Mouse (Mus musculus) layer of hippocampus, adult 8-10 months (tissue): Measurements from ENCODE around the gene Gzmd. TPM values are rescaled to one million over a fixed set of nuclear protein-coding genes. Genes with fewer than 3 reads are reported as not detected.
"Not testable (repeated sequence)": the region's sequence is repeated elsewhere in the genome, so short reads cannot be mapped to it uniquely, and the experiment has no call there.

ENCODE experiments used
- DNase-seq, 2 experiments: peaks; one replicate each; pipeline ENCODE4 v3.0.0; 2022; ENCODE audit warnings: low spot score in 2 of 2
- total RNA-seq, 4 experiments: library from RNA; stranded (reverse); gene quantifications; 2 replicates each; pipeline ENCODE4 v1.2.4; 2022

Gene Gzmd
- total RNA-seq = not detected

DNA sequence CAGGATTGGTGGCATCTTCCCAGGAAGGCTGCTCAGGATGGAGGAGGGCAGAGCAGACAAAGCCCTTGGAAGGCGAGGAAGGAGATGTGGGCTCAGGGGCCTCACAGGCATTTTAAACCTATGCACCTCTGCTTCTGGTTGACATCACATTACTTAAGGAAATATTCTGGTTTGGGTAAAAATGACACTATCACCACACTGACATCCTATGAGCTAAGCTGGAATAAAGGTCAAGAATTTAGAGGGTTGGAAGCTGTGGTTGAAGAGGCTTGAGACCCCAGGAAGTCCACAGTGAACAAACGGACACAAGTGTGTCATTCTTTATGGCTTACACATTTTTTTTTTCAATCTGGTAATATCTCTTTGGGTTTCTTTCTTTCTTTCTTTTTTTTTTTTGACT is at the start of gene Gzmd:
Gene Gzmd, minus strand, starts transcription at position 101 of the 400 bp plus-strand sequence.
- DNase-seq = not testable (repeated sequence)

DNA sequence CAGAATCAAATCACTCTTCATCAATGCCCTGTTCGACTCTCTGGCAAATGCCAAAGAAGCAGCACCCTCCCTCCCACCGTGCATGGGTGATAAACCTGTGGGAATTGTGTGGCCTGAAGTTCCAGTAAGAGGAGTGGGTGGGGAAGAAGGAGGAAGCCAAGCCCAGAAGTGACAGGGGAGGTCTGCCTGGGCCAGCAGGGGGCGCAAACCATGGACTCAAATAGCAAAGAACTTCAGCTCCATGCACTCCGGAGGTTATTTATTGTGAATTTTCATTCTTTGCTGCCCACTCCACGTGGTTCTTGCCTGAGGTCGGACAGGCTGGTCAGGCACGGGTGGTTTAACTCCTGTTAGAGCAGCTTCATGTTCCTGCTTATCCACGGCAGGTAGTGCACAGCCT is 45.2 kb upstream of the Gzmd start:
- DNase-seq = not testable (repeated sequence)

DNA sequence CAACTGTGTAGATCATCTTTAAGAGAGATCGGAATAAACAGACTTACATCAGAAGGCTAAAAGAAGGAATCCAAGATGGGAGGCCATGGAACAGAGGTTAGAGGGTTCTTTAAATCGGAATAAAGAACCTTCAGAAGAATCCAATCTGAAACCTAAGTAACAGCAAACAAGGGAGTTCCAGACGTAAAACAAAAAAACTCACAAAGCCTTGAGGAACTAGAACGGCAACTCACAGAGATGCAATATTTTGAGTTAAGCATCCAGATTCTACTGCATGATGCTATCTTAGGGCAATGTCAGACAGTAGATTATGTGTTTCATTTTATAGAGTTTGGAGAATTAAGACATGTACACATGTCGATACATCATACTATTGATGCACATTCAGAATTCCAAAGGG is 42.1 kb upstream of the Gzmd start, which contains the start of gene Gzmn:
Gene Gzmn, minus strand, starts transcription at position 101 of the 400 bp plus-strand sequence.
- DNase-seq = no peak

DNA sequence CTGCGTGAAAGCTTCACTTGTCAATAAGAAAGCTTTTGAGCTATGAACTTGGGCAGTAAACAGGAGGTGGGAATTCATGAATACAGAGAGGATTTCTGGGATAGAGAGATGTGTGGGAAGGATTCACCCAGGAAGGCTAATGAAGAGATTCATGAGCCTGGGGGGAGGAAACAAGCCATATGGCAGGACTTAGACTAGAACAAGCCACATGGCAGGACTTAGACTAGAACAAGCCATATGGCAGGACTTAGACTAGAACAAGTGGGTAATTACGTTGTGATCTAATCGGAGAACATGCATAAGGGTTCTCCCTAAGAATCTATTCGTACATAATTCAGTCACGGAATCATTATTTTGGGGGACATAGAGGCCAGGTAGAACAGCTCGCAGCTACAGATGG is 41.0 kb upstream of the Gzmd start:
- DNase-seq = peak; percentile 51 to 65

DNA sequence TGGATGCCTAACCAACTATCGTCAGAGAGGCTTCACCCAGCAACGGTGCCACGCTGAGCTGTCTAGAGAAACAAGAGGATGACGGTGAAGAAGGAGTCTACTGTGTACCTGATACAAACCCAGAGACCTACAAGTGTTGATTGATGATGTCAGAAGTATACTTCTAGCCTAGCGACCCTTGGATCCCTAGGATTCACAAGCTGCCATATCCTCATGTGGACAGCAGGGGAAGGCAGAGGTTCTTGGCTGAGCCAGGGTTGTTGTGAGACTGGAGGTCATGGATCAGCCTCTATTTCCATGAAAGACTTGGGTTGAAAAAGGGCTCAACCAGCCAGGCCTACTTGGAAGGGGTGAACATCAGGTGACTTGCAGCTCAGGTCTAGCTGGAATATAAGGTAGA is 40.3 kb upstream of the Gzmd start:
- DNase-seq = no peak

DNA sequence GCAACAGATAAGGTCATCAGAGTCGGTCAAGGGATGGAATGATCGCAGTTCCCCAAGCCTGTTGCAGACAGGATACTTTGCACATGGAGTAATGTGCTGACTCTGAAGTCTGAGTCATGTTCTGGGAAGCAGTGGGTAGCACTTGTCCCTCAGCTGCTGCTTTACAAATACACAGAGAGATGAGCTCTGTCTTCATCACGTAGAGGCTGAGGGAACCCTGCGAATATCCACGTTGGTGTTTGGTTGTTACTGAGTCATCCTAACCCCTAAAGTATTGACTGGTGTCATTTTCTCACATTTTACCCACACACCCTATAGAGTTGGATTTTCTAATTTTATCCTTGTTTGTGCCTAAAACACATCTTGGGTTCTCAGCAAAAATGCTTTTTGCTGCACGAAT is 35.6 kb upstream of the Gzmd start:
- DNase-seq = peak in 1 of 2 experiments; percentile 19

DNA sequence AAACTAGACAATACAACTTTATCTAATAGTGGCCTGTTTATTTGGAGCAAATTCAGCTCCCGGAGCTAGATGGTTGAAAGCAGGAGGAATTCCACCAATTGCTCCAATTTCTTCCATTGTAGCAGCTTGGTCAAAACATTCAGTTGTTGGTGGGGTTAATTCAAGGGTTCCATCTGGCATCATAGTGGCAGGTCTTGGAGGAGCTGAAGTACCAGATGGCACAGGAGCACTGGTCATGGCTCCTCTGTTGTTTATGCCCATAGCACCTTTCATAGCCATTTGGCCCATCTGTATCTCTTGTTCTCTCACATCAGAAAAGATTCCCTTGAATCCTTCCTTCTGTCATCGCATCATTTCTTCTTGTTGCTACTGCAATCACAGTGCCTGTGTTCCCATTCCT is 29.7 kb upstream of the Gzmd start:
- DNase-seq = no peak

DNA sequence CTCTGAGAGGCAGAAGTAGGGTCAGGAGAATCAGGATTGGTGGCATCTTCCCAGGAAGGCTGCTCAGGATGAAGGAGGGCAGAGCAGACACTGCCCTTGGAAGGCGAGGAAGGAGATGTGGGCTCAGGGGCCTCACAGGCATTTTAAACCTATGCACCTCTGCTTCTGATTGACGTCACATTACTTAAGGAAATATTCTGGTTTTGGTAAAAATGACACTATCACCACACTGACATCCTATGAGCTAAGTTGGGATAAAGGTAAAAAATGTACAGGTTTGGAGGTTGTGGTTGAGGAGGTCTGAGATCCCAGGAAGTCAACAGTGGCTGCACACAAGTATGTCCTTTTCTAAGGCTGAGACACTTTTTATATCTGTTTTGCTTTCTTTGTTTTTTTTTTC is 27.1 kb upstream of the Gzmd start, which contains the start of gene Gzmg:
Gene Gzmg, minus strand, starts transcription at position 101 of the 400 bp plus-strand sequence.
- DNase-seq = not testable (repeated sequence)

DNA sequence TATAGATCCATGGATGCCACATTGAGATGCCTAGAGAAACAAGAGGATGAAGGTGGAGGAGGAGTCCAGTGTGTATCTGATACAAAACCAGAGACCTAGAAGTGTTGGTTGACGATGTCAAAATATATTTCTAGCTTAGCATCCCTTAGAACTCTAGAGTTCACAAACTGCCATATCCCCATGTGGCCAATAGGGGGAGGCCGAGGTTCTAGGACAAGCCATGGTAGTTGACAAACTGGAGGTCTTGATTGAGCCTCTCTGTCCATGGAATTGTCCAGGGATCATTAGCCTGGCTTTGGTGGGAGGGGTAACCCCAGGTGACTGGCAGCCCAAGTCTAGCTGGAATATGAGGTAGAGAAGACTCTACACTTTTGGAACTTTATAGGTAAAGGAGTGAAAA is 22.9 kb upstream of the Gzmd start:
- DNase-seq = no peak

DNA sequence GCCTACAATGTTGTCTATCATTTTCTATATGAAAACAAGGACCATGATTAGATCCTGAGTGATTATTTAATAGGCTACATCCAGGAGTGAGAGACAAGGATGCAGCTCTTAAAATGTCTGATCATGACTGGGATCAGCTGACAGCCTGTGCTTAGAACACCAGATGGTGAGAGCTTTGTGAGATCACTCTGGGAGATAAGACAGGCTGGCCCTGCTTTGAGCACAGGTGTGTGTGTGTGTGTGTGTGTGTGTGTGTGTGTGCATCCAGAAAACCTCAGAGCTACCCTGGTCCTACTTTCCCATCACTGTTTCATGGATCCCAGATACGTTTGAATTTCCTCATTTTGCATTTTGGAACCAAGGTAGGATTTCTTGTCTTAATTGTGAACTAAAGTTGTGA is 1.3 kb upstream of the Gzmd start:
- DNase-seq = not testable (repeated sequence)

DNA sequence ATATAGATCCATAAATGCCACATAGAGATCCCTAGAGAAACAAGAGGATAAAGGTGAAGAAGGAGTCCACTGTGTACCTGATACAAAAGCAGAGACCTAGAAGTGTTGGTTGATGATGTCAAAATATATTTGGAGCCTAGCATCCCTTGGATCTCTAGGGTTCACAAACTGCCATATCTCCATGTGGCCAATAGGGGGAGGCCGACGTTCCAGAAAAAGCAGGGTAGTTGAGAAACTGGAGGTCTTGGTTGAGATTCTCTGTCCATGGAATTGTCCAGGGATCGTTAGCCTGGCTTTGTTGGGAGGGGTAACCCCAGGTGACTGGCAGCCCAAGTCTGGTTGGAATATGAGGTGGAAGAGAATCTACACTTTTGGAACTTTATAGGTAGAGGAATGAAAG is 4.1 kb downstream of the Gzmd start:
- DNase-seq = no peak

DNA sequence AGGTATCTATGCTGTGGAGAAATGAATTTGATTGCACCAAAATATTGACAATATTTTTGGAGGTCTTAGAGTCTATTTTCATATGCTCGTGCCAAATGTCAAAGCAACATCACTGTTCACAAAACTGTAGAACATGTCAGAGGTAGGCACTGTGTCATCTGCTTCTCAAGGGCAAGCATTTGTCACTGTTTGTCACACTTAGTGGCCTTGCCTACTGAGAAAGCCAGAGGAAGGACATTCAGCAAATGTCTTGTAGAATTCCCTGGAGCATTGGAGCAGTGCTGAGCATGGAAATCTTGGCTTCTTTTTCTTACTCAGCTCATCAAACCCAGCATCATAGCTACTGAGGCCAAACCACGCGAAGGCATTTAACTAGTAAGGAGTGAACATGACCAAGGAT is 8.9 kb downstream of the Gzmd start:
- DNase-seq = no peak

DNA sequence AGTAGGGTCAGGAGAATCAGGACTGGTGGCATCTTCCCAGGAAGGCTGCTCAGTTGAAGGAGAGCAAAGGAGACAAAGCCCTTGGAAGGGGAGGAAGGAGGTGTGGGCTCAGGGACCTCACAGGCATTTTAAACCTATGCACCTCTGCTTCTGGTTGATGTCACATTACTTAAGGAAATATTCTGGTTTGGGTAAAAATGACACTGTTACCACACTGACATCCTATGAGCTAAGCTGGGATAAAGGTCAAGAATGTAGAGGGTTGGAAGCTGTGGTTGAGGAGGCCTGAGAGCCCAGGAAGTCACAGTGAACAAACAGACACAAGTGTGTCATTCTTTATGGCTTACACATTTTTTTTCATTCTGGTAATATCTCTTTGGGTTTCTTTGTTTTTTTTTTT is 11.9 kb downstream of the Gzmd start, which contains the start of gene Gzme:
Gene Gzme, minus strand, starts transcription at position 101 of the 400 bp plus-strand sequence.
- DNase-seq = no peak

DNA sequence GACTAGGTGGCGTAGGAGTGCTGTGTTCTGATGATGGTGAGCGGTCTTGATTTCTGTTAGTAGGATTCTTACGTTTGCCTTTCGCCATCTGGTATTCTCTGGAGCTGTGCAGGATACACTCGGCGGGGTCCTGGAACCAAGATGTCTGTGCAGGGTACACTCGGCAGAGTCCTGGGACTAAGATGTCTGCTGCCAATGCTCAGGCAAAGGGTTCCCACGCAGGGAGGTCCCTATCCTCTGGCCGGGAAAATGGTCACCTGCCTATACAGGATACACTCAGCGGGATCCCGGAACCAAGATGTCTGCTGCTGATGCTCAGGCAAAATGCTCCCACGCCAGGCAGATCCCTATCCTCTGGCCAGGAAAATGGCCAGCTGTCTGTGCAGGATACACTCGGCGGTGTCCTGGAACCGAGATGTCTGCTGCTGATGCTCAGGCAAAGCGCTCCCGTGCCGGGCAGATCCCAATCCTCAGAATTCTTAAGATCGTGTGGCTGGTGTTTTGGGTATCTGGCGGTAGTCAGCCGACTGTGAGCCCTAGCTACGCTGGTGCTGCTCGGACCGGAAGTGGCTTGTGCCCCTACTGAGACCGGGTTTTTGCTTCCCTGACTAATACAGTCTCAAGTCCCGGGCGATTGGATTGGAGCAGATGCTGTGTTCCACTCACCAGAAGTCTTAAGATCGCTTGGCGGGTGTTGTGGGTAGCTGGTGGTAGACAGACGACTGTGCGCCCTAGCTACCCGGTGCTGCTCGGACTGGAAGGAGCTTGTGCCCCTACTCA is 16.7 kb downstream of the Gzmd start:
- not testable (repeated sequence) for DNase-seq

DNA sequence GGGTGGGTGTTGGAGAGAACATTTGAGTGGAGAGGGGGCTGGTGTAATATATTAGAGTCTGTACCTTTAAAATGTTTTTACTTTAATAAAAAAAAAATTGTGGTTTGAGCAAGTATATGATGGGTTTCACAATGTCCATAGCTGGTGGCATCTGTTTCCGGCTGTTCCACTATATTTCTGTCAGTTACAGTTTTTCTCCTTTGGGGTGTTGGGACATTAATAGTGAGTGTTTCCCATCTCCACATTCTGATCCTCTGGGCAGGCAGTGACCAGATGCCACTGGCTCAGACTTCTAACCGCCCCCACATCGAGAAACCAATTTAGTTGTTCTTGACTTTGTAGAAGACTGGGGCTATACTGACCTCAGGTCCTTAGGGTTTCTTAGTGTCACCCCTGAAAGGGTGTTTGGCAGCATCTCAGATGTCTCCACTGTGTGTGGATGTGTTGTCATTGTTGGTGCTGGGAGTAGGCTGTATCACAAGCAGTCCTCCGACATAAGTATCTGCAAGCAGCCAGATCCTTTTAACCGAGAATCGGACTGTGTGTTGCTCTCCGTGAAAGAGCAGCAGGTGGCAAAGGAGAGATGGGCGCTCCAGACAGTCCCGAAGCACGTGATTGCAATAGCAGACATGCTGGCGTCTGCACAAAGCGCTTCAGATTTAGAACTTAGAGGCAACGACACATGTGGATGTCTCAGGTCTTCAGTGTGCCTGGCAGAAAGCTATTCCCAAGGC is 26.8 kb downstream of the Gzmd start:
- peak in 1 of 2 experiments; percentile 5 for DNase-seq

DNA sequence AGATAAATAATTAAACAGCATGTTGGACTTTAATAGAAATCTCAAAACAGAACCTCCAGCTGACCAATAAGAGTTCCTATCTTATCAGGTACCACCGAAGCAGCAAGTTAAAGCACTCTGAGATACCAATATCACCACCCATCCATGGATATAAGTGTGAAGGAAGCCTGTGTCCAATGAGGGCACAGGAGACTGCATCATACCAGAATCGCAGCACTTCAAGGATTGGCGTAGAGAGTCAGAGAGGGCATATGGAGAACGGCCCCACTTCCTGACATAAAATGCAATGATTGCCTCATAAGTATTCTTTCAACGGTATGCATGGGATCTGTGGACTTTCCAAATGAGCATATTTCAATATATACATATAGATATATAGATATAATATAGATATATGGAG is 27.4 kb downstream of the Gzmd start:
- no peak for DNase-seq

DNA sequence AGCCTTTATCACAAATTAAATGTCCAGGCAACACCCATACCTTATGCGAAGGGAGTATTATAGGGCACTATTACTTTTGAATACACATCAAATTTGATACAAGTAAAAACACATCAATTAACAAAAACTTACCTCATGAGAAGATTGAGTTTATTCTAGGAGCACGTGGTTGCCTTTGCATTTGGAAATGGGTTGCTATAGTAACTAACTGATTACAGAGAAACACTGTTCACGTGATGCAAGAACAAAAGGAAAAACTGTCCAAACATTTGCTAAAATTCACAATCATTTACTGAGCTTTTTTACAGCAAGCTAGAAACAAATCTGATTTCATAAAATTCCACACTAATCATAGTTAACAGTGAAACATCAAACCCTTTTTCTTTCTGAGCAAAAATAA is 29.0 kb downstream of the Gzmd start:
- DNase-seq = no peak

DNA sequence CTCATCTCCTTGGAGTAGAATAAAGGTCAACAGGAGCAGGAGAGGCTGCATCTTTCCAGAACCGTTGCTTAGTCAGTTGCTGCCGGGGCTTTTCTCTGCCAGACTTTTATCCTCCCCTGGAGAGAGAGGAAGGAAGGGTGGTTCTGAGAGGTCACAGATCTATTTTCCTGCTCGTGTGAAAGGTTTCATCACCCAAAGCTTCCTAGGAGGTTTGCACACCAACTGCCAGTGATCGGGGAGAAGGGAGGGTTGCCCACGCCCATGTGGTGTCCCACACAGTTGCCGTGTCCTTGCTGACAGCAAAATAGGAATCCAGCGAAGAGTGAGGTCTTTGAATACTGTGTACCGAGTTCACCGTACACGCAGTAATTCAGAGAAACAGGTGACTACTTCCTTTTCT is 30.0 kb downstream of the Gzmd start, which contains the start of gene Ctsg:
Gene Ctsg, minus strand, starts transcription at position 189 of the 400 bp plus-strand sequence.
- no peak for DNase-seq

DNA sequence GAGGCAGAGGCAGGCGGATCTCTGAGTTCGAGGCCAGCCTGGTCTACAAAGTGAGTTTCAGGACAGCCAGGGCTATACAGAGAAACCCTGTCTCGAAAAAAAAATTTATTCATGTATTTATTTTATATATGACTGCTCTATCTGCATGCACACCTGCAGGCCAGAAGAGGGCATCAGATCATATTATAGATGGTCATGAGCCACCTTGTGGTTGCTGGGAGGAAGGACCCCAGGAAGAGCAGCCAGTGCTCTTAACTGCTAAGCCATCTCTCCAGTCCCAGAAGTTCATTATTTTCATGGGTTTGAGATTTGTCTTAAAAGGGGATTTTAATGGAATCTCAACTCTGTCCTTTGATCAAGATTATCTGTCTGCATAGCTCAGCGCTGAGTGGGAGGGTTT is 33.5 kb downstream of the Gzmd start:
- DNase-seq = no peak

DNA sequence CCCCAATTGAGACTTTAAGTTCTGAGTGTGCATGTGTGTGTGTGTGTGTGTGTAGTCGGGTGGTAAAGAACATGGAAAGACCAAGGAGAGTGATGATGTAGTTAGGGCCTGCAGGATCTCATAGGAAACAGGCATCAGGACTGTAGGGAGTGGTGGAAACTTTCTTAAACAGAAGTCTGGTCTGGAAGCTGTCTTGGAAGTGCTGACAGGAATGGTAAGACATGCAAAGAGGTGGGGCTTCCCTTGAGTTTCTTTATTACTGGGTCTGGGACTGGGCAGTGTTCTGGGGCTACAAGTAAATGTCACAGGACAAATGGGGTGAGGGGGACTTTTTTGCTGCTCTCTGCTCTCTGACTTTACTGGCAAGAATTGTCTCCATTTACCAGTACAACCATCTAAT is 34.8 kb downstream of the Gzmd start:
- no peak for DNase-seq

DNA sequence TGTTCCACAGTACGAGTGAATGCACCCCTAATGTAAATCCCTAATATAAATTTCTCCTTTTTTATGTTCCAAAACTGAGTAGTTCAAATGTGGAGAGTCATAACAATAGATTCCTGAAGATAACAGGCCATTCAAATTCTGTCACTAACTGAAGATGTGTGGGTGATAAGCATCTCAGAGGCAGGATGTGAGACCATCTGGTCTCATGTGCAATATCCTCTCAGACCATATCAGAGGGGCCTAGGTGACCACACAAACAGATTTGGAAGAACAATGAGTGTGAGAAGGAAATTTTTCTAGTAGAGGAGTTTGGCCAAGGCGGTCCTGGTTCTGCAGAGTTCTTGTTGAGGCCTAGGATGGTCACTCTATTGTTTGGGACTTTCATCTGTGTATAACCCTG is 39.1 kb downstream of the Gzmd start:
- DNase-seq = no peak

DNA sequence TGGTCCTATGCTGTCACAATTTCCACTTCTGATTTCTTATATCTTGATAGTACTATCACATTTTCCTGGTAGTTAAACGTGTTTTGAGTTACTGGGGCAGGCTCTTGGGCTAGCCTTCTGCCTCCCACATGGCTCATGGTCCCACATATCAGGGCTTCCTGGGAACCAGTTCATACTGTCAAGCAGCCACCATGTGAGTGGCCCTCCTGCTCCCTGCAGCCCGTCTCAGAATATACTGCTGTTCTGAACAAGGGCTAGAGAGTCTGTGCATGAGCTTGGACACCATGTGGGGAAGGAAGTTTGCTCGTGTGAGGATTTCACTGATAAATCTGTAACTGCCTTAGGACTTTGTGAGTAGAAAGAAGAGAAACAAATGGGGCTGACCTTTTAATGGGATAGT is 45.7 kb downstream of the Gzmd start:
- DNase-seq = no peak

DNA sequence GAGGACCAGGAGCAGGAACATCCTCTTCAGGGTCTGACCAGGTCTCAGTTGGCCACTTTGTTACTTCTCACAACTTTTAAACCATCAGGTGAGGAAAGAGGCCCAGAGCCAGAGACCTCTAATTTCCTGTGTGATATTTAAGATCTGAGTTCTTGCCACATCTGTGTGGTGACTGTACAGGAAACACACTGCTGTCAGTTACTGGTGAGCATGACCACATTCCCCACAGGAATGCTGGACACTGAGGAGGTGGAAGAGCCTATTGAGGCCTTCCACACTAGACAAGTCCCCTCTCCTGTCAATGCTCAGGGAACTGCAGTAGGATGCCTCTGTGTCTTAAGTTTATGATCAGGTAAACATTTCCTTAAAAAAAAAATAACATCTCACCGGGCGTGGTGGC is 47.2 kb downstream of the Gzmd start, which contains the start of gene Mcpt8:
Gene Mcpt8, minus strand, starts transcription at position 107 of the 400 bp plus-strand sequence.
- DNase-seq = no peak
